Mouse (Mus musculus): ENCODE results near the gene Ric3. TPM values are rescaled to one million over a fixed set of nuclear protein-coding genes. Genes with fewer than 3 reads are reported as not detected.

The Ric3 gene
- polyA plus RNA-seq, 1 experiment from 2014 or later = 2.1 TPM

- 78% methylated on average over 8 of the region's 8 CpGs for WGBS
- no peaks in the 10 kb centered on the region for H3K36me3 ChIP-seq
These were observed 44.9 kb downstream of the Ric3 start for GRCm38 (mm10) chr7:109038121-109038735.

GRCm38 (mm10) chr7:109032054-109032453 lies 51.1 kb downstream of the Ric3 start:
- no peak for ATAC-seq (replicated peaks; ENCODE audit: low FRiP score)
- H3K4me1 ChIP-seq = no peaks in the 10 kb centered on the region
- no peak overlapping the region for H3K4me2 ChIP-seq
- 69% methylated on average over 2 of the region's 2 CpGs for WGBS
- no peak overlapping the region for H3K4me3 ChIP-seq (replicated peaks)
- H3K27ac ChIP-seq = no peak overlapping the region
- H3K9ac ChIP-seq = no peak overlapping the region
- H3K36me3 ChIP-seq = no peaks in the 10 kb centered on the region
- no peaks in the 10 kb centered on the region for H3K27me3 ChIP-seq
- H3K9me3 ChIP-seq (replicated peaks) = no peaks in the 10 kb centered on the region

More at GRCm38 (mm10) chr7:109038121-109038735, 44.9 kb downstream of the Ric3 start:
- Histone ChIP-seq H3K4me3 (replicated peaks) (no peak overlapping the region), H3K9me3 (replicated peaks) (no peaks in the 10 kb centered on the region), H3K27ac (no peak overlapping the region), H3K4me1 (no peaks in the 10 kb centered on the region), H3K4me2 (no peak overlapping the region), H3K9ac (no peak overlapping the region), H3K27me3 (no peaks in the 10 kb centered on the region)
- no peak for ATAC-seq (replicated peaks; ENCODE audit: low FRiP score)

GRCm38 (mm10) chr7:109031331-109031730 lies 51.8 kb downstream of the Ric3 start:
- no peak overlapping the region for H3K4me3 ChIP-seq (replicated peaks)
- ATAC-seq (replicated peaks; ENCODE audit: low FRiP score) = no peak
- H3K27me3 ChIP-seq = no peaks in the 10 kb centered on the region
- H3K27ac ChIP-seq = no peak overlapping the region
- H3K4me1 ChIP-seq = no peaks in the 10 kb centered on the region
- H3K9ac ChIP-seq = no peak overlapping the region
- H3K36me3 ChIP-seq = no peaks in the 10 kb centered on the region
- H3K4me2 ChIP-seq = no peak overlapping the region
- no peaks in the 10 kb centered on the region for H3K9me3 ChIP-seq (replicated peaks)
- 80% methylated on average over 3 of the region's 3 CpGs for WGBS

GRCm38 (mm10) chr7:109029961-109030465 lies 53.1 kb downstream of the Ric3 start:
- Histone ChIP-seq H3K9ac (no peak overlapping the region), H3K4me1 (no peaks in the 10 kb centered on the region), H3K9me3 (replicated peaks) (no peaks in the 10 kb centered on the region), H3K36me3 (no peaks in the 10 kb centered on the region), H3K27ac (no peak overlapping the region), H3K4me2 (no peak overlapping the region), H3K27me3 (no peaks in the 10 kb centered on the region), H3K4me3 (replicated peaks) (no peak overlapping the region)
- ATAC-seq (replicated peaks; ENCODE audit: low FRiP score) = no peak
- WGBS = 90% methylated on average over 6 of the region's 6 CpGs

GRCm38 (mm10) chr7:109028204-109028603 lies 54.9 kb downstream of the Ric3 start:
- Histone ChIP-seq H3K27ac (no peak overlapping the region), H3K9ac (no peak overlapping the region), H3K4me3 (replicated peaks) (no peak overlapping the region), H3K4me2 (no peak overlapping the region), H3K27me3 (no peaks in the 10 kb centered on the region), H3K36me3 (no peaks in the 10 kb centered on the region), H3K4me1 (no peaks in the 10 kb centered on the region), H3K9me3 (replicated peaks) (no peaks in the 10 kb centered on the region)
- no peak; the same call in 1 of the 2 replicates for ATAC-seq (replicated peaks; ENCODE audit: low FRiP score)
- 26% methylated on average over 6 of the region's 6 CpGs for WGBS

GRCm38 (mm10) chr7:109027721-109028120 lies 55.4 kb downstream of the Ric3 start:
- H3K36me3 ChIP-seq = no peaks in the 10 kb centered on the region
- WGBS = 94% methylated on average over 7 of the region's 7 CpGs
- H3K4me3 ChIP-seq (replicated peaks) = no peak overlapping the region
- ATAC-seq (replicated peaks; ENCODE audit: low FRiP score) = no peak
- H3K4me1 ChIP-seq = no peaks in the 10 kb centered on the region
- H3K4me2 ChIP-seq = no peak overlapping the region
- H3K27ac ChIP-seq = no peak overlapping the region
- H3K9ac ChIP-seq = no peak overlapping the region
- no peaks in the 10 kb centered on the region for H3K27me3 ChIP-seq
- H3K9me3 ChIP-seq (replicated peaks) = no peaks in the 10 kb centered on the region

GRCm38 (mm10) chr7:109026976-109027375 lies 56.2 kb downstream of the Ric3 start:
- 87% methylated on average over 9 of the region's 9 CpGs for WGBS
- Histone ChIP-seq H3K27me3 (no peaks in the 10 kb centered on the region), H3K4me2 (no peak overlapping the region), H3K9me3 (replicated peaks) (no peaks in the 10 kb centered on the region), H3K27ac (no peak overlapping the region), H3K9ac (no peak overlapping the region), H3K4me3 (replicated peaks) (no peak overlapping the region), H3K36me3 (no peaks in the 10 kb centered on the region), H3K4me1 (no peaks in the 10 kb centered on the region)
- no peak for ATAC-seq (replicated peaks; ENCODE audit: low FRiP score)

GRCm38 (mm10) chr7:109025743-109026142 lies 57.4 kb downstream of the Ric3 start:
- no peaks in the 10 kb centered on the region for H3K27me3 ChIP-seq
- no peak for ATAC-seq (replicated peaks; ENCODE audit: low FRiP score)
- H3K4me2 ChIP-seq = no peak overlapping the region
- 87% methylated on average over 7 of the region's 7 CpGs for WGBS
- H3K27ac ChIP-seq = no peak overlapping the region
- no peaks in the 10 kb centered on the region for H3K4me1 ChIP-seq
- no peak overlapping the region for H3K4me3 ChIP-seq (replicated peaks)
- H3K36me3 ChIP-seq = no peaks in the 10 kb centered on the region
- no peaks in the 10 kb centered on the region for H3K9me3 ChIP-seq (replicated peaks)
- H3K9ac ChIP-seq = no peak overlapping the region

GRCm38 (mm10) chr7:109021428-109021827 lies 61.7 kb downstream of the Ric3 start:
- Histone ChIP-seq H3K9me3 (replicated peaks) (no peaks in the 10 kb centered on the region), H3K27me3 (no peaks in the 10 kb centered on the region), H3K4me3 (replicated peaks) (no peak overlapping the region), H3K4me1 (no peaks in the 10 kb centered on the region), H3K27ac (no peak overlapping the region), H3K9ac (no peak overlapping the region), H3K4me2 (no peak overlapping the region), H3K36me3 (no peaks in the 10 kb centered on the region)
- WGBS = 11% methylated on average over 3 of the region's 3 CpGs
- peak; percentile 40 for ATAC-seq (replicated peaks; ENCODE audit: low FRiP score)

- 87% methylated on average over 7 of the region's 7 CpGs for WGBS
- ATAC-seq (replicated peaks; ENCODE audit: low FRiP score) = no peak
These were observed 63.9 kb downstream of the Ric3 start for GRCm38 (mm10) chr7:109019243-109019642.

GRCm38 (mm10) chr7:109016378-109016923 lies 66.7 kb downstream of the Ric3 start:
- H3K27ac ChIP-seq = no peak overlapping the region
- 0 out of 2 replicates have a peak, but pooled peaks have one; percentile 17 for ATAC-seq (replicated peaks; ENCODE audit: low FRiP score)
- no peaks in the 10 kb centered on the region for H3K9me3 ChIP-seq (replicated peaks)
- H3K4me2 ChIP-seq = no peak overlapping the region
- 30% methylated on average over 5 of the region's 5 CpGs for whole genome bisulfite sequencing
- H3K9ac ChIP-seq = no peak overlapping the region
- H3K27me3 ChIP-seq = peaks cover 20% of the 10 kb centered on the region
- peaks cover under 1% of the 10 kb centered on the region; the same call in 1 of the 2 replicates for H3K4me1 ChIP-seq
- no peak overlapping the region for H3K4me3 ChIP-seq (replicated peaks)
- no peaks in the 10 kb centered on the region for H3K36me3 ChIP-seq

More at GRCm38 (mm10) chr7:109019243-109019642, 63.9 kb downstream of the Ric3 start:
- Histone ChIP-seq H3K27ac (no peak overlapping the region), H3K4me3 (replicated peaks) (no peak overlapping the region), H3K27me3 (no peaks in the 10 kb centered on the region), H3K4me2 (no peak overlapping the region), H3K9ac (no peak overlapping the region), H3K36me3 (no peaks in the 10 kb centered on the region), H3K4me1 (no peaks in the 10 kb centered on the region), H3K9me3 (replicated peaks) (no peaks in the 10 kb centered on the region)

GRCm38 (mm10) chr7:109014851-109015250 lies 68.3 kb downstream of the Ric3 start:
- H3K4me3 ChIP-seq (replicated peaks) = no peak overlapping the region
- H3K4me1 ChIP-seq = peaks cover 5% of the 10 kb centered on the region; the same call in 1 of the 2 replicates
- H3K27ac ChIP-seq = no peak overlapping the region
- peaks cover 36% of the 10 kb centered on the region for H3K27me3 ChIP-seq
- no peak overlapping the region for H3K4me2 ChIP-seq
- no peak for ATAC-seq (replicated peaks; ENCODE audit: low FRiP score)
- no peaks in the 10 kb centered on the region for H3K9me3 ChIP-seq (replicated peaks)
- no peaks in the 10 kb centered on the region for H3K36me3 ChIP-seq
- no peak overlapping the region for H3K9ac ChIP-seq
- 77% methylated on average over 7 of the region's 7 CpGs for WGBS
